Mouse (Mus musculus): ENCODE data around the gene Dnajc3. TPM values are rescaled to one million over a fixed set of nuclear protein-coding genes. Genes with fewer than 3 reads are reported as not detected.

Dnajc3 gene
- polyA plus RNA-seq, 1 experiment: 3.5 TPM

DNA sequence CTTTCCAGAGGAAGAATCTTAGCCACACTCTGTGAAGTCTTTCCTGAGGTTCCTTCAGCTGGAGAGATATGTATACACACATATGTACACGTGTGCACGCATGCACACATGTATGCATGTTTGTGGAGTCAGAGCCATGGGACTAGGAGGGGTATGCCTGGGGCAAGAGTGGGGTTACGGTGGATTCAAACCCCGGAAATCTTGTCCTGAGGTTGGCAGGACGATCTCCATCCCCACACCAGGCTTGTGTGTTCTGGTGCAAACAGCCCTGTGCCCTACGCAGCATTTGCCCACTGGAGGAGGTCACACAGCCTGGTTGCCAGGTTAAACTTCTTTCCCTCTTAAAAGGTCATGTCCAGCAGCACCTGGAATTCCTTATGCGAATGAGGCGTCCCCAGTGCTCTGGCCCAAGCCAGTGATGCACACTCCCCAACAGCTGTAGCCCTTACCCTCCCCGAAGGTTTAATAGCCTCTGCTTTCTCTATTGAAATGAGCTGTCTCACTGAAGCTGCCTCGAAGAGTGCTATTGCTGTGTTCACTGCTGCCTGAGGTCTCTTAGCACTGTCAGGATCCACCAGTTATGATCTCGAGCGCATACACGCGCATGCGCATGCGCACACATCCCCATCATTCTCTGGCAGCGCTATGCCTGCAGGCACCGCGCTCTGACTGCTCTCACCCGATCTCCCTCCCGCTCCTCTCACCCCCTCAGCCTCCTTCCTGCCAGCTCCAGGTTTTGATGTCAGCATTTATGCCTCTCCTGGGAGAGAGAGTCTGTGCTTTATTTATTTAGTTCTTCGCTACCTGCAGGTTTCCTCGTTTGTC lies 75.0 kb downstream of the Dnajc3 start:
- H3K9me3 ChIP-seq: no peaks in the 10 kb centered on the region
- peaks cover 9% of the 10 kb centered on the region for H3K27me3 ChIP-seq (replicated peaks)
- H3K4me1 ChIP-seq: peaks cover 10% of the 10 kb centered on the region
- no peaks in the 10 kb centered on the region for H3K36me3 ChIP-seq (replicated peaks; ENCODE audit: low read length)
- no peak for TF ChIP-seq FLI1 (IDR thresholded peaks at IDR 0.05; ENCODE audit: low read length)
- no peak for TF ChIP-seq GATA1 (IDR thresholded peaks at IDR 0.05; ENCODE audit: borderline replicate concordance, low read length)
- peak overlapping the region; percentile 80 for H3K4me3 ChIP-seq (replicated peaks)

DNA sequence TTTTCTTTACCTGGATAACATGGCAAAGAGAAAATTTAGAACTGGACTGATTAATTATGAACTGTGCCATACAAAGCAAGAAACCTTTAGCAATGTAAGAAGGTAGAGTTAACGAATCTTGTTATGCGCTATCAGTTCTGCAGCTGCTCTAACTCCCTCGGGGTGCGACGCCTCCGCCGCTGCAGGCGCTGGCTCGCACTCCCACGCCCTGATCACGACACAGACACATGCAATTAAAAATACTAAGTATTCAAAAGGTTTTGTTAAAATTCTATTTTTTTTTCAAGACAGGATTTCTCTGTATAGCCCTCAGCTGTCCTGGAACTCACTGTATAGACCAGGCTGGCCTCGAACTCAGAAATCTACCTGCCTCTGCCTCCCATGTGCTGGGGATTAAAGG lies 75.8 kb downstream of the Dnajc3 start:
- H3K27me3 ChIP-seq (replicated peaks): peaks cover 9% of the 10 kb centered on the region
- H3K4me3 ChIP-seq (replicated peaks): no peak overlapping the region
- H3K36me3 ChIP-seq (replicated peaks; ENCODE audit: low read length): no peaks in the 10 kb centered on the region
- TF ChIP-seq GATA1 (IDR thresholded peaks at IDR 0.05; ENCODE audit: borderline replicate concordance, low read length): no peak
- TF ChIP-seq FLI1 (IDR thresholded peaks at IDR 0.05; ENCODE audit: low read length): no peak
- H3K4me1 ChIP-seq: peaks cover 6% of the 10 kb centered on the region
- H3K9me3 ChIP-seq: no peaks in the 10 kb centered on the region

DNA sequence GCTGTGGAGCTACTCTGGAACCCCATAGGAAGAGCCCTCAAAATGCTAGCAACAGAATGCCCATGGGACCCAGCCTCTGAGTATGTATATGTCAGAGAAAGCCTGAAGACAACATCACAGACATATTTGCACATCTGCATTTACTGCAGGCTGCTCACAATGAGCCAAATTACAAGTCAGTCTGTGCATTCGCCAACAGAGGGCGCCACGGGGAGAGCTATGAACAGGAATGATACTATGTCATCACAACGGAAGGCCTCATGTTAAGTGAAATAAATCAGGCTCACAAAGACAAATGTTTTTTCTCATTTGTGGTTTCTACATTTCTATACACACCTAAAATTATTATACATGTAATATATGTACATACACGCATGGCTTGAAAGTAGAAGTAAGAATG lies 88.1 kb downstream of the Dnajc3 start:
- TF ChIP-seq GATA1 (IDR thresholded peaks at IDR 0.05; ENCODE audit: borderline replicate concordance, low read length) (no peak), FLI1 (IDR thresholded peaks at IDR 0.05; ENCODE audit: low read length) (no peak)
- no peaks in the 10 kb centered on the region for H3K4me1 ChIP-seq
- no peaks in the 10 kb centered on the region for H3K9me3 ChIP-seq
- H3K36me3 ChIP-seq (replicated peaks; ENCODE audit: low read length): no peaks in the 10 kb centered on the region
- H3K27me3 ChIP-seq (replicated peaks): no peaks in the 10 kb centered on the region
- H3K4me3 ChIP-seq (replicated peaks): no peak overlapping the region

DNA sequence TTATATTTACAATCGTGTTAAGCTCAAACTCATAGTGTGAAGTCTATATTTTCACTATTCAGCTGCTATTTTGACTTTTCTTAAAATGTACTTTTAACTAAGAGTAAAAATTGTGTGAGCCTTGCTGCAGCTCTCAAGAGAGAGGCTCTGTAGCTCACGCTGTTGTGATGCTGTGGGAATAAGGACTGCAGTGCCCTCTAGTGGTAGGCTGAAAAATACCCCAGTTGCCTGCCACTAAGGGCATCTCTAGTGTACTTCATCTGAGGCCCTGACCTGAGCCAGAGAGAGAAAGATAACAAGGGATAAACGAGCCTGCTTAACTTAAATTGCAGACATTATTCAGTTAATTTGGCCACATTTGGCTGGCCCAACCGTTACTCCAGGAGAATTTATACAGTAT lies 89.4 kb downstream of the Dnajc3 start:
- H3K4me1 ChIP-seq: no peaks in the 10 kb centered on the region
- TF ChIP-seq FLI1 (IDR thresholded peaks at IDR 0.05; ENCODE audit: low read length): no peak
- no peak for TF ChIP-seq GATA1 (IDR thresholded peaks at IDR 0.05; ENCODE audit: borderline replicate concordance, low read length)
- H3K27me3 ChIP-seq (replicated peaks): no peaks in the 10 kb centered on the region
- no peaks in the 10 kb centered on the region for H3K9me3 ChIP-seq
- no peaks in the 10 kb centered on the region for H3K36me3 ChIP-seq (replicated peaks; ENCODE audit: low read length)
- H3K4me3 ChIP-seq (replicated peaks): no peak overlapping the region

DNA sequence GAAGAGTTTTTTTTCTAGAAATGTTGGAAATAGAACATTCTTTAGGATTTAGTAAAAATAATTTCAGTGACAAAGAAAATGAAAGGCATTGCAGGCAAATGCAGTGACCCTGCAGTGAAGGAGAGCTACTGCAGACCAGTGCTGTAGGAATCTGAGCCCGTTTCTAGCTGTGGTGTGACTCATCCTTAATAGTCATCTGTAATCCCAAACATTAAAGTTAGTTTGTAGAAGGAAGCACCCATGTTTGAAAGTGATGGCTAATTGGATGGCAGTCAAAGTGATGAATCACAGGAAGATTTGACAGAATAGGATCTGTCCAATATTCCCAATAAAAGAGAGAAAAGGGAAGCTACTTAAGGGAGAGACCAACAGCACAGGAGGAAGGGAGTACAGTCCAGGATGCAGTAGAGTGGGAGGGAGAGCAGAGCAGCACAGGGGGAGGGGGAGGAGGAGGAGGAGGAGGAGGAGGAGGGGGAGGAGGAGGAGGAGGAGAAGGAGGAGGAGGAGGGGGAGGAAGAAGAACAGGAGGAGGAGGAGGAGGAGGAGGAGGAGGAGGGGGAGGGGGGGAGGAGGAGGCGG lies 90.0 kb downstream of the Dnajc3 start:
- no peaks in the 10 kb centered on the region for H3K27me3 ChIP-seq (replicated peaks)

More for the DNA sequence above, 90.0 kb downstream of the Dnajc3 start:
- H3K4me3 ChIP-seq (replicated peaks): no peak overlapping the region
- no peaks in the 10 kb centered on the region for H3K36me3 ChIP-seq (replicated peaks; ENCODE audit: low read length)
- TF ChIP-seq FLI1 (IDR thresholded peaks at IDR 0.05; ENCODE audit: low read length): no peak
- no peak for TF ChIP-seq GATA1 (IDR thresholded peaks at IDR 0.05; ENCODE audit: borderline replicate concordance, low read length)
- H3K9me3 ChIP-seq: no peaks in the 10 kb centered on the region
- H3K4me1 ChIP-seq: no peaks in the 10 kb centered on the region

Other genes with a start within 250 kb of the Dnajc3 start
- 1.7 and 1.8 TPM in 2 replicates for gene Abcc4, start 231.8 kb upstream of the Dnajc3 start, polyA plus RNA-seq (2012; ENCODE audit: insufficient read depth, low replicate concordance)
- gene Cldn10, start 150.1 kb upstream of the Dnajc3 start, polyA plus RNA-seq (2012; ENCODE audit: insufficient read depth, low replicate concordance): not detected in 2 replicates
- 0.31 and 0.70 TPM in 2 replicates for gene Dzip1, start 12.5 kb upstream of the Dnajc3 start, polyA plus RNA-seq (2012; ENCODE audit: insufficient read depth, low replicate concordance)
- gene Uggt2, start 161.5 kb downstream of the Dnajc3 start, polyA plus RNA-seq (2012; ENCODE audit: insufficient read depth, low replicate concordance): not detected in 2 replicates
- 1.0 TPM in 1 of 2 replicates, not detected in the other for gene Hs6st3, start 200.4 kb downstream of the Dnajc3 start, polyA plus RNA-seq (2012; ENCODE audit: insufficient read depth, low replicate concordance)

Data from megakaryocyte, embryonic 14.5 days (primary cell).